Mouse (Mus musculus): ENCODE measurements at regions not wholly inside any gene's neighbourhood (a gene's known extent, or its start where the extent isn't known, plus 50 kb on each side); places are given as distances from the start of the nearest gene placed in this dataset.

- DNase-seq (ENCODE audit: low read depth), result no peak
These were observed 84.7 kb upstream of the Errfi1 start for GRCm38 (mm10) chr4:150769043-150769442.

- DNase-seq (ENCODE audit: low read depth), result no peak
These were observed 95.1 kb upstream of the Errfi1 start for GRCm38 (mm10) chr4:150758467-150759237.

GRCm38 (mm10) chr4:150757815-150758426 lies 95.8 kb upstream of the Errfi1 start:
- no peak for DNase-seq (ENCODE audit: low read depth)

DNA sequence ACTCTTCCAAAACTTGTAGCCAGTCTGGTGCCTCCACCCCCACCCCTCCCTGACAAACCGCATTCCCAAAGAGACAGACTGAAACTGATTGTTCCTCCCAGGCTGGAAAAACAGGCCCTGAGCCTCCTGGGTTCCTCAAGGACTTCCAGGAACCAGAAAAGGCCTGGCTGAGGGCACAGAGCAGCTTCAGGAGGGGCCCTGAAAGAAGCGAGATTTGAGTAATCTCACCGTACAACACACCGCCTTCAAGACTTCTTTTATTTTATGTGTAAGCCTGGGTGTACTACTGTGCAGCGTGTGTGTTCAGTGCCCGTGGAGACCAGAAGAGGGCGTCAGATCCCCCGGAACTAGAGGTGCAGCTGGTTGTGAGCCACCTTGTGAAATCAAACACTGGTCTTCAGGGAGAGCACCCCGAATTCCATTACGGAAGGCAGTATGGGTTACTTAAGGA lies 96.4 kb upstream of the Errfi1 start:
- DNase-seq (ENCODE audit: low read depth), result no peak

- DNase-seq (ENCODE audit: low read depth), result no peak
These were observed 98.3 kb upstream of the Errfi1 start for GRCm38 (mm10) chr4:150755446-150755845.

GRCm38 (mm10) chr4:150752151-150752550 lies 100.2 kb upstream of the Slc45a1 start:
- no peak for DNase-seq (ENCODE audit: low read depth)

GRCm38 (mm10) chr4:150750445-150751213 lies 98.7 kb upstream of the Slc45a1 start:
- DNase-seq (ENCODE audit: low read depth), result no peak

DNA sequence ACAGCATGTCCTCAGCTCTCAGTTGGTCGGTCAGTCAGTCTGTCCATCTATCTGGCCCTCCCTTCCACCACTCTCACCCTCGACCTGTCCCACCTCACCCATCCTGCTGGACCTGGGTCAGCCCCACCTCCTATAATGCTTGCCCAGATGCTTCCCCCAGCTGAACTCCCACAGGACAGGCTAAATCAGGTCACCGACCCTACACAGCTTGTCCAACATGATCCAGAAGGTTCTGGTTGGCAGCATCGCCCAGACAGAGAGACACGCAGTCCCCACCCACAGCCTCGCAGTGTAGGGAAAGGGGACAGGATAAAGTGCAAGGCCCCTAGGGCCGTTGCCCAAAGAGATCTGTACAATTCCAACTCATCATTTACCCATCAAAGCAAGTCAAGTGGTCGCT lies 97.1 kb upstream of the Slc45a1 start:
- DNase-seq (ENCODE audit: low read depth), result no peak

DNA sequence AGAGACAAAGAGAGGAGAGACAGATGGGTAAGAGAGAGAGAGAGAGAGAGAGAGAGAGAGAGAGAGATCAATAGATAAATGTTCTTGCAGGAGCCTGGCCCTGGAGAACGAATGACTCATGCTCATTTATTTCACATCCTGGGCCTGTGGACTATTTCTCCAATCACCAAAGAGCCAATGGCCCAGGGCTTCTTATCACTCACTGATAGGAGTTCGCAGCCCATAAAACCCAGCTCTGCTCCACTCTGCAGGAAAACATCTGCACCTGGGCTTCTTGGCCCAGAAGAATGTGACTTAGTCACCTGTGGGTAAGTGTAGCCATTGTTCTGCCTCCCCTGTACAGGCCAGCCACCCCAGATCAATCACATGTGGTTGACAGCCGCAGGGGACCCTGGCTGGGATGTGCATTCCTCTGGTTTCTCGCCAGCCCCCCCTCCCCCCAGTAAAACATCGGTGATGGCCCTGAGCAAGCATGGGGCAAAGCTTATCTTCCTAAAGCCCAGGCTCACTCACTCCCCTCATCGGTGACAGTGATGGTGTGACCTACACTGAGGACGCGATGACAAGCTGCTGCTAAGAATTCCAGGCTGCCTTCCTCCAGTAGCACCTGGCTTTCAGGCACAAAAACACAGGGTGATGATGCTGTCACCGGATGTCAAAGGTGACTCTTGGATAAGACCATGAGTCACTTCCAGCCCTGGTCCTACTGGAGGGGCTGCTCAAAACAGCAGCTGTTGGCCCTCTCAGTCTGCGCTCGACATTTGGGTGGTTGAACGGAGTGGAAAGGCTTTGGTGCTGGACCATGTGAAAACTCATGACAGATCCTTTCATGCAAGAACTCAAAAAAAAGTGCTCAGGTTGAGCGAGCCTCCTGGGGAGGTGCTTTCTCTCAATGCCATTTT lies 96.4 kb upstream of the Slc45a1 start:
- no peak for DNase-seq (ENCODE audit: low read depth)

- DNase-seq (ENCODE audit: low read depth), result no peak
These were observed 94.5 kb upstream of the Slc45a1 start for GRCm38 (mm10) chr4:150746430-150746923.

GRCm38 (mm10) chr4:150745529-150746429 lies 93.8 kb upstream of the Slc45a1 start:
- no peak for DNase-seq (ENCODE audit: low read depth)

- DNase-seq (ENCODE audit: low read depth), result no peak
These were observed 91.5 kb upstream of the Slc45a1 start for GRCm38 (mm10) chr4:150743508-150743907.

GRCm38 (mm10) chr4:150743103-150743502 lies 91.1 kb upstream of the Slc45a1 start:
- no peak for DNase-seq (ENCODE audit: low read depth)

DNA sequence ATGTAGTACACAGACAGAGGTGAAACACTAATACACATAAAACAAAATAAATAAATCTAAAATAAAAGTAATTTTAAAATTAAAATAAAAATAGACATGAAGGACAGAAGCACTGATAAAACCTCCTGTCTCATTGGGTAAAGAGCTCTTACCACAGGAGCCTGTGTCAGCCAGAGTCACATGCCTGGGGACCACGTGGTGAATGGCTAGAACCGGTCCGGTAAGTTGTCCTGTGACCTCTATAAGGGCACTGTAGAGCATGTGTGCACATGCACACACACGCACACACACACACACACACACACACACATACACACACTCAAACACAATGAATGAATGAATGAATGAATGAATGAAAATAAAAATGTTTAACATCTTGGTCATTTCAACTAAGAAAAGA lies 89.8 kb upstream of the Slc45a1 start:
- DNase-seq (ENCODE audit: low read depth), result no peak

GRCm38 (mm10) chr4:150740167-150740566 lies 88.2 kb upstream of the Slc45a1 start:
- no peak for DNase-seq (ENCODE audit: low read depth)

- no peak for DNase-seq (ENCODE audit: low read depth)
These were observed 86.8 kb upstream of the Slc45a1 start for GRCm38 (mm10) chr4:150738736-150739135.

DNA sequence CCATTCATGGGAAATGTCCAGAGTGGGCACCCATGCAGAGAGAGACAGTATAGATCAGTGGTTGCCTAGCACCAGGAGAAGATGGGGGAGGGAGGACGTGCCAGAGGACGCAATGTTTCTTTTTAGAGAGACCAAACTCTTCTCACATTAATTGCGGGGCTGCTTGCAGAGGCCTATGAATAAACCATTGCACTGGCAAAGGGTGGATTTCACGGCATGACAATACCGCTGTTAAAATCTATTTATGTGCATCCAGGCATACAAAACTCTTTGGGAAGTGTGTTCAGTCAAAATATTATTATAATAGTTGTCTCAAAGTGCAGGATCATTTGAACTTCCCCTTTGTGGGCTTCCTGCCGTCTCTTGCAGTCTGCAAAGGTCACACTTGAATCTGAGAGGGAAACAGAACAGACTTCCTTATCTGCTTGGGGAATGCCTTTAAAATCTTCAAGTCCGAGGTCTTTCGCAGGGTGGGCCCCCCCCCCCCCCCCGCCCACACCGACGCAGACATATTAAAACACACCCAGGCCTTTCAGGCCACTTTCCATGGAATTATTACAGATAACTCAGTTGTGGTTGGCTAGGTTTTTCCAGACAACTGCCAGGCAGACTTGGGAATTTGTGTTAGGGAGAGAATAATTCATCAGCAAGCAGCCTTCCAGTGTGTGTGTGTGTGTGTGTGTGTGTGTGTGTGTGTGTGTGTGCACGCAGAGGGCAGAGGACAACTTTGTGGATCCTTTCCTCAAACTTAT lies 78.3 kb upstream of the Slc45a1 start:
- no peak for DNase-seq (ENCODE audit: low read depth)

DNA sequence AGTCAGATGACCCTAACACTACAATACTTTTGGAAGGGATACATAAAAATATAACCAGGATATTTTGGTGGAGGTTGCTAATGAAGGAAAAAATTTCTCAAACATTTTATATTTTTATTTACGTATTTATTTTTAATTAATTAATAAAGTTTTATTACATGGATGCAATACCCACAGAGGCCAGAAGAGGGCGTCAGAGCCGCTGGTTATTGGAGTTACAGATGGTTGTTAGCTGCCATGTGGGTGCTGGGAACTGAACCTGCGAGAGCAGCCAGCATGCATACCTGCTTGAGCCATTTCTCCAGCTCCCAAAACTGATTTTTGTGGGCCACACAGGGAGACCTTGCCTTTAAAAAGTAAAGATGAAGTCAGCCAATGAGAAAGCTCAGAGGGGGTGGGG lies 74.6 kb upstream of the Slc45a1 start:
- DNase-seq (ENCODE audit: low read depth), result no peak

DNA sequence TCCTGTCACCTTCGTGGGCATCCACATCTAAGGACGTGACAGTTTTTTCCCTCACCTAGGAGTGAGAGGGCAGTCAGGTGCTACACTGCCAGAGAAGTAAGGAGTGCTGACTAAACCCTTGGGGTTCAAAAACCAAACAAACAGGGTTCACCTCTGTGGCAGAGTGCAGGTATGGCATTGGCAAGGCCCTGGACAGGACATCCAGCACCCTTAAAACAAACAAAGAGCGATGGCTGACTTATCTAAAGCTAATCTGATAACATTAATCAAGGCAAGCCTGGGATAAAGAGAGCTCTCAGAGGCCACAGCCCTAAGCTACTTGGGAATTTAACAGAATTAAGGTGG lies 74.1 kb upstream of the Slc45a1 start:
- no peak for DNase-seq (ENCODE audit: low read depth)

Measured in fibroblast of lung, adult 2 months (primary cell).